Comparison of ENCODE assay signal across 15 mouse cellular contexts in the genomic region with DNA sequence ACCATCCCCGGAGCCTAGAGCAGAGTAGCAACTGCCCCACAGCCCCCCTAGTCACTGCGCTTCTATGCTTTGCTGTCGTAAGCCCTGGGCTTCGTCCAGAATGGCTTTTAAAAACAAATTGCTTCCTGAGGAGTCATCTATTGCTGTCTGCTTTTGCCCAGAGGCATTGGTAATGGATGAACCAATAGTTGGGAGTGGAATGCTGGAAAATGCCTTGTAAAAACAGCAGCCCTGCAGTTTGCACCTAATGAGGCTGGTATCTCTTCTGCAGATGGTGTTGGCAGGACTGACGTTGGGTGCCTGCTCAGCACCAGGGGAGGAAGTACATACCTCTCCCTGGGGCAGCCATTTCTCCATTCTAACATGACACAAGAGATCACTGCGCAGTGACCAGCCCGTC. TPM values are rescaled to one million over a fixed set of nuclear protein-coding genes. Genes with fewer than 3 reads are reported as not detected.
DNase-seq lines count a peak whose midpoint lies in the region; ATAC-seq and TF ChIP-seq lines count a peak whose summit lies in the region.
"Had no signal": no experiment of that assay in that cellular context is flagged by ENCODE, and none has a peak within 500 bp of the region (broad histone marks: within the 10 kb centered on the region; RNA-seq: fewer than 3 reads in every experiment).

No protein-coding gene starts in this region.

- H3K27ac ChIP-seq in hindbrain, embryonic 14.5 days, result 0 out of 2 replicates have a peak overlapping the region, but pooled peaks have one; percentile 3
- no peak overlapping the region for H3K27ac ChIP-seq in hindbrain, embryonic 11.5 days (ENCODE audit: low read depth, low read length)
- peak overlapping the region; percentile 69 for H3K27ac ChIP-seq in embryonic fibroblast, embryonic 13.5 days (ENCODE audit: insufficient read depth, low read length)
- H3K27ac ChIP-seq in neural tube, embryonic 15.5 days (replicated peaks), result peak overlapping the region; percentile 64
- H3K27ac ChIP-seq: embryonic facial prominence, embryonic 10.5 days; heart, adult 2 months; kidney, embryonic 15.5 days; lung, embryonic 15.5 days had no signal

- DNase-seq in hindbrain, embryonic 14.5 days (ENCODE audit: low spot score), result no peak
- DNase-seq in hindbrain, embryonic 11.5 days (ENCODE audit: low spot score), result no peak
- DNase-seq in retina, postnatal 1 day, result peak; percentile 5
- no peak for DNase-seq in retina, embryonic 14.5 days (ENCODE audit: low spot score)
- DNase-seq: cerebellum, postnatal 14 days; heart, adult 2 months had no signal

- ATAC-seq in hindbrain, embryonic 14.5 days (ENCODE audit: low FRiP score), result no peak
- ATAC-seq in hindbrain, embryonic 11.5 days (ENCODE audit: low FRiP score), result no peak
- peak; percentile 73 for ATAC-seq in neural tube, embryonic 15.5 days (ENCODE audit: low FRiP score)
- ATAC-seq in frontal cortex, adult (ENCODE audit: low TSS enrichment), result no peak
- ATAC-seq: inflammation-experienced regulatory T-cells, adult 6 months had no signal

- no peak overlapping the region for H3K9ac ChIP-seq in hindbrain, embryonic 14.5 days
- no peak overlapping the region for H3K9ac ChIP-seq in hindbrain, embryonic 11.5 days (ENCODE audit: low read depth, low read length)
- H3K9ac ChIP-seq in neural tube, embryonic 15.5 days (replicated peaks), result no peak overlapping the region
- H3K9ac ChIP-seq: kidney, embryonic 15.5 days; lung, embryonic 15.5 days had no signal

- H3K9me3 ChIP-seq in hindbrain, embryonic 14.5 days (ENCODE audit: control insufficient read depth, low read length), result no peaks in the 10 kb centered on the region
- no peaks in the 10 kb centered on the region for H3K9me3 ChIP-seq in hindbrain, embryonic 11.5 days (ENCODE audit: control insufficient read depth, low read length)
- no peaks in the 10 kb centered on the region for H3K9me3 ChIP-seq in neural tube, embryonic 15.5 days (replicated peaks)
- H3K9me3 ChIP-seq: embryonic facial prominence, embryonic 10.5 days; kidney, embryonic 15.5 days; lung, embryonic 15.5 days had no signal

- H3K4me1 ChIP-seq in hindbrain, embryonic 14.5 days (replicated peaks; ENCODE audit: control insufficient read depth, insufficient read depth, low read length), result peaks cover 3% of the 10 kb centered on the region; the same call in 1 of the 2 replicates
- H3K4me1 ChIP-seq in hindbrain, embryonic 11.5 days (replicated peaks; ENCODE audit: control insufficient read depth, insufficient read depth, low read length), result no peaks in the 10 kb centered on the region
- peaks cover 18% of the 10 kb centered on the region for H3K4me1 ChIP-seq in embryonic fibroblast, embryonic 13.5 days (ENCODE audit: control insufficient read depth, insufficient read depth, low read length)
- peaks cover 7% of the 10 kb centered on the region for H3K4me1 ChIP-seq in neural tube, embryonic 15.5 days
- H3K4me1 ChIP-seq: kidney, embryonic 15.5 days; lung, embryonic 15.5 days had no signal

- peaks cover 84% of the 10 kb centered on the region for H3K36me3 ChIP-seq in hindbrain, embryonic 14.5 days (replicated peaks; ENCODE audit: control insufficient read depth, insufficient read depth)
- peaks cover 12% of the 10 kb centered on the region; the same call in 1 of the 2 replicates for H3K36me3 ChIP-seq in hindbrain, embryonic 11.5 days (ENCODE audit: control insufficient read depth, insufficient read depth, low read length)
- H3K36me3 ChIP-seq in neural tube, embryonic 15.5 days, result peaks cover 75% of the 10 kb centered on the region

- H3K4me3 ChIP-seq in hindbrain, embryonic 14.5 days (replicated peaks; ENCODE audit: low read length), result no peak overlapping the region
- no peak overlapping the region for H3K4me3 ChIP-seq in hindbrain, embryonic 11.5 days (ENCODE audit: low read depth, low read length)
- H3K4me3 ChIP-seq in embryonic fibroblast, embryonic 13.5 days (ENCODE audit: insufficient read depth, low read length), result no peak overlapping the region
- H3K4me3 ChIP-seq in neural tube, embryonic 15.5 days (replicated peaks), result no peak overlapping the region
- H3K4me3 ChIP-seq: embryonic facial prominence, embryonic 10.5 days; heart, adult 2 months; kidney, embryonic 15.5 days; lung, embryonic 15.5 days had no signal

- no peak overlapping the region for H3K4me2 ChIP-seq in hindbrain, embryonic 14.5 days (replicated peaks)
- H3K4me2 ChIP-seq in hindbrain, embryonic 11.5 days (replicated peaks; ENCODE audit: low read depth, low read length), result no peak overlapping the region
- H3K4me2 ChIP-seq in neural tube, embryonic 15.5 days, result no peak overlapping the region
- H3K4me2 ChIP-seq: kidney, embryonic 15.5 days; liver, embryonic 11.5 days; lung, embryonic 15.5 days had no signal

- WGBS in hindbrain, embryonic 14.5 days, result 79% methylated on average over 7 of the region's 7 CpGs
- 83% methylated on average over 7 of the region's 7 CpGs for WGBS in hindbrain, embryonic 11.5 days
- WGBS in neural tube, embryonic 15.5 days, result 60% methylated on average over 7 of the region's 7 CpGs

- TF ChIP-seq POLR2A in embryonic fibroblast, embryonic 13.5 days (IDR thresholded peaks at IDR 0.05; ENCODE audit: low read depth, low read length), result no peak

- no peaks in the 10 kb centered on the region for H3K27me3 ChIP-seq in hindbrain, embryonic 14.5 days (ENCODE audit: control insufficient read depth, insufficient read depth, low read length)
- H3K27me3 ChIP-seq in hindbrain, embryonic 11.5 days (ENCODE audit: control insufficient read depth, insufficient read depth, low read length), result no peaks in the 10 kb centered on the region
- H3K27me3 ChIP-seq in neural tube, embryonic 15.5 days (replicated peaks), result no peaks in the 10 kb centered on the region
- H3K27me3 ChIP-seq: CH12.LX; kidney, embryonic 15.5 days; lung, embryonic 15.5 days had no signal

- no peak for TF ChIP-seq CTCF in embryonic fibroblast, embryonic 13.5 days (IDR thresholded peaks at IDR 0.05; ENCODE audit: borderline replicate concordance, insufficient read depth, low read length)

RNA-seq across cellular contexts. Expression of a gene that starts 23.3 kb away (rescaled TPM):
- 0.31 and 0.50 TPM in 2 replicates for polyA plus RNA-seq in hindbrain, embryonic 14.5 days (2014; fragmentation: Nextera tagmentation; extraction: Ambion mirVana)
- polyA plus RNA-seq in hindbrain, embryonic 11.5 days (2014; fragmentation: Nextera tagmentation; extraction: Ambion mirVana), result 0.28 and 0.33 TPM in 2 replicates
- polyA plus RNA-seq in embryonic fibroblast, embryonic 13.5 days (2011; ENCODE audit: insufficient read length, low read depth, missing spikeins), result 2.3 and 3.2 TPM in 2 replicates
- polyA plus RNA-seq in neural tube, embryonic 15.5 days (2015; fragmentation: Nextera tagmentation; extraction: Ambion mirVana), result 0.36 and 0.61 TPM in 2 replicates

RNA-seq across cellular contexts. Expression of a gene that starts 34.7 kb away (rescaled TPM):
- polyA plus RNA-seq in hindbrain, embryonic 14.5 days (2014; fragmentation: Nextera tagmentation; extraction: Ambion mirVana), result 85.9 and 98.4 TPM in 2 replicates
- polyA plus RNA-seq in hindbrain, embryonic 11.5 days (2014; fragmentation: Nextera tagmentation; extraction: Ambion mirVana), result 93.9 and 106 TPM in 2 replicates
- polyA plus RNA-seq in embryonic fibroblast, embryonic 13.5 days (2011; ENCODE audit: insufficient read length, low read depth, missing spikeins), result 50.4 and 50.7 TPM in 2 replicates
- polyA plus RNA-seq in neural tube, embryonic 15.5 days (2015; fragmentation: Nextera tagmentation; extraction: Ambion mirVana), result 81.9 and 91.2 TPM in 2 replicates
